Mouse (Mus musculus) liver, embryonic 15.5 days (tissue): ENCODE measurements around the gene Cxcl3. TPM values are rescaled to one million over a fixed set of nuclear protein-coding genes. Genes with fewer than 3 reads are reported as not detected.
A peak's percentile ranks its signal among the peaks of the same experiment; 100 is the strongest.

Source experiments
- ATAC-seq: fragments of 200-750 bp; cut with Nextera tagmentation; 2 replicates; pipeline ENCODE4 v1.8.0; 2017; ENCODE audit warnings: moderate number of reproducible peaks, mild to moderate bottlenecking, moderate library complexity; ENCODE audit not compliant: insufficient read depth
- H3K27ac ChIP-seq: fragments of 300-500 bp; sonication (generic); replicated peaks from 2 replicates; pipeline ENCODE4 v1.5.1; 2015; ENCODE audit warnings: mild to moderate bottlenecking, inconsistent platforms
- H3K27me3 ChIP-seq: fragments of 300-500 bp; sonication (generic); 2 replicates; pipeline ENCODE4 v1.6.1; 2015; ENCODE audit warnings: mild to moderate bottlenecking, inconsistent platforms
- H3K36me3 ChIP-seq: fragments of 300-500 bp; sonication (generic); replicated peaks from 2 replicates; pipeline ENCODE4 v1.6.1; 2015; ENCODE audit warnings: moderate library complexity, mild to moderate bottlenecking, inconsistent platforms
- H3K4me1 ChIP-seq: fragments of 300-500 bp; sonication (generic); replicated peaks from 2 replicates; pipeline ENCODE4 v1.6.1; 2015; ENCODE audit warnings: inconsistent platforms
- H3K4me2 ChIP-seq: fragments of 300-500 bp; sonication (generic); 2 replicates; pipeline ENCODE4 v1.6.1; 2015; ENCODE audit warnings: moderate library complexity, mild to moderate bottlenecking, inconsistent platforms
- H3K4me3 ChIP-seq: fragments of 300-500 bp; sonication (generic); replicated peaks from 2 replicates; pipeline ENCODE4 v1.5.1; 2015; ENCODE audit warnings: mild to moderate bottlenecking, inconsistent platforms
- H3K9ac ChIP-seq: fragments of 300-500 bp; sonication (generic); 2 replicates; pipeline ENCODE4 v1.6.1; 2015; ENCODE audit warnings: moderate library complexity, mild to moderate bottlenecking, inconsistent platforms
- H3K9me3 ChIP-seq: fragments of 300-500 bp; sonication (generic); replicated peaks from 2 replicates; pipeline ENCODE4 v1.6.1; 2016; ENCODE audit warnings: inconsistent platforms
- WGBS: fragments of 180-500 bp; shearing (Covaris S2); methylation state at CpG from one replicate; pipeline ENCODE4 v1.1.7; 2015; ENCODE audit warnings: mixed read lengths; ENCODE audit not compliant: insufficient replicate concordance; 5-methylcytosine and 5-hydroxymethylcytosine counted together
- polyA plus RNA-seq: library from polyadenylated mRNA; unstranded; fragments of >200 nt; fragmentation: Nextera tagmentation; extraction: Ambion mirVana; gene quantifications from 2 replicates; pipeline ENCODE4 v1.2.1, GENCODE M21; 2015

Cxcl3 gene
- polyA plus RNA-seq, 1 experiment from 2014 or later: not detected

- H3K9me3 ChIP-seq: no peaks in the 10 kb centered on the region
- H3K4me1 ChIP-seq: no peaks in the 10 kb centered on the region
- H3K36me3 ChIP-seq: no peaks in the 10 kb centered on the region
- no peak overlapping the region for H3K4me3 ChIP-seq
- WGBS: 58% methylated on average over 8 of the region's 8 CpGs
- ATAC-seq: no peak
- H3K27me3 ChIP-seq: no peaks in the 10 kb centered on the region; the same call in 1 of the 2 replicates
- H3K9ac ChIP-seq: no peak overlapping the region
- no peak overlapping the region for H3K4me2 ChIP-seq
- H3K27ac ChIP-seq: no peak overlapping the region
Measured at GRCm38 (mm10) chr5:90765821-90766606, 19.9 kb upstream of the Cxcl3 start.

- no peak within 1 kb of the TSS for H3K9ac ChIP-seq
- H3K4me2 ChIP-seq: no peak within 1 kb of the TSS
- ATAC-seq: no peak
- no peaks in the 10 kb centered on the region for H3K9me3 ChIP-seq
- H3K27ac ChIP-seq: no peak within 1 kb of the TSS
- no peak within 1 kb of the TSS for H3K4me3 ChIP-seq
- 0 out of 2 replicates have a peak, but pooled peaks cover 3% of the 10 kb centered on the region for H3K4me1 ChIP-seq
- H3K27me3 ChIP-seq: no peaks in the 10 kb centered on the region
- no peaks in the 10 kb centered on the region for H3K36me3 ChIP-seq
- 38% methylated on average over 3 of the region's 3 CpGs for WGBS
Measured at GRCm38 (mm10) chr5:90768218-90768617, 17.7 kb upstream of the Cxcl3 start, which contains the start of gene Ppbp. TSS of gene Ppbp (plus strand) at chr5:90768518.

- 25% methylated on average over 3 of the region's 3 CpGs for WGBS
Measured at GRCm38 (mm10) chr5:90771369-90771768, 14.5 kb upstream of the Cxcl3 start.

GRCm38 (mm10) chr5:90771880-90772653 lies 13.8 kb upstream of the Cxcl3 start, which contains the start of gene Pf4:
TSS of gene Pf4 (plus strand) at chr5:90772435.
- peak; percentile 44; the same call in 1 of the 2 replicates for ATAC-seq
- H3K4me1 ChIP-seq: 0 out of 2 replicates have a peak, but pooled peaks cover 7% of the 10 kb centered on the region
- no peaks in the 10 kb centered on the region for H3K36me3 ChIP-seq
- no peak within 1 kb of the TSS for H3K27ac ChIP-seq
- no peak within 1 kb of the TSS for H3K4me3 ChIP-seq
- no peaks in the 10 kb centered on the region for H3K9me3 ChIP-seq
- H3K4me2 ChIP-seq: no peak within 1 kb of the TSS
- H3K9ac ChIP-seq: no peak within 1 kb of the TSS
- H3K27me3 ChIP-seq: no peaks in the 10 kb centered on the region
- 14% methylated on average over 16 of the region's 16 CpGs for WGBS

More at GRCm38 (mm10) chr5:90771369-90771768, 14.5 kb upstream of the Cxcl3 start:
- no peaks in the 10 kb centered on the region for H3K9me3 ChIP-seq
- H3K36me3 ChIP-seq: no peaks in the 10 kb centered on the region
- H3K4me3 ChIP-seq: no peak overlapping the region
- 0 out of 2 replicates have a peak, but pooled peaks cover 7% of the 10 kb centered on the region for H3K4me1 ChIP-seq
- no peak for ATAC-seq
- H3K27me3 ChIP-seq: no peaks in the 10 kb centered on the region
- no peak overlapping the region for H3K27ac ChIP-seq
- no peak overlapping the region for H3K9ac ChIP-seq
- no peak overlapping the region for H3K4me2 ChIP-seq

DNA sequence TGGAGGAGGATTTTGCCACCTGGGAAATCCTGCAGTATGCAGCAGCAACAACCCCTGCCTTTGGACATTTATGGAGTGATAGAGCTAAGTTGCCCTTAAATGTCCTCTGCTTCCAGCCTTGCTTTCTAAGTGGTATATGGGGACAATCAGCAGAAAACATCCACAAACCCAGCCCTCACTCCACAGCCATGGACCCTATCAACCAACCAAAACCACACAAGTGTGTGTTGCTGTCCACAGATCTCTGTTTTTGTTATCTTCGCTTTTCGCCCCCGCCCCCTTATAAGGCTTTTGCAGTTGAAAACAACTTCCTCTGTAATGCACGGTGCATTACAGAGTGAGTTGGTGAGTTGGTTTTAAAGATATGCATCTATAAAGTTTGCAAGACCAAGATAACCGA lies 10.3 kb upstream of the Cxcl3 start:
- WGBS: 11% methylated on average over 5 of the region's 5 CpGs
- no peaks in the 10 kb centered on the region for H3K9me3 ChIP-seq
- H3K27ac ChIP-seq: no peak overlapping the region
- no peak overlapping the region for H3K4me3 ChIP-seq
- H3K36me3 ChIP-seq: no peaks in the 10 kb centered on the region
- H3K9ac ChIP-seq: no peak overlapping the region
- H3K4me2 ChIP-seq: no peak overlapping the region
- H3K27me3 ChIP-seq: no peaks in the 10 kb centered on the region
- H3K4me1 ChIP-seq: 0 out of 2 replicates have a peak, but pooled peaks cover 7% of the 10 kb centered on the region
- peak; percentile 44 for ATAC-seq

GRCm38 (mm10) chr5:90777621-90778020 lies 8.3 kb upstream of the Cxcl3 start:
- Histone ChIP-seq H3K4me3 (no peak overlapping the region), H3K27me3 (no peaks in the 10 kb centered on the region), H3K9ac (no peak overlapping the region), H3K27ac (no peak overlapping the region), H3K4me2 (no peak overlapping the region), H3K4me1 (0 out of 2 replicates have a peak, but pooled peaks cover 4% of the 10 kb centered on the region), H3K36me3 (no peaks in the 10 kb centered on the region), H3K9me3 (no peaks in the 10 kb centered on the region)
- WGBS: 71% methylated on average over 10 of the region's 10 CpGs
- no peak for ATAC-seq

- 45% methylated on average over 6 of the region's 6 CpGs for WGBS
- Histone ChIP-seq H3K27ac (no peak overlapping the region), H3K27me3 (no peaks in the 10 kb centered on the region), H3K4me2 (no peak overlapping the region), H3K4me1 (0 out of 2 replicates have a peak, but pooled peaks cover 4% of the 10 kb centered on the region), H3K9me3 (no peaks in the 10 kb centered on the region), H3K36me3 (no peaks in the 10 kb centered on the region), H3K4me3 (no peak overlapping the region), H3K9ac (no peak overlapping the region)
- ATAC-seq: no peak
Measured at GRCm38 (mm10) chr5:90778856-90779255, 7.0 kb upstream of the Cxcl3 start.

DNA sequence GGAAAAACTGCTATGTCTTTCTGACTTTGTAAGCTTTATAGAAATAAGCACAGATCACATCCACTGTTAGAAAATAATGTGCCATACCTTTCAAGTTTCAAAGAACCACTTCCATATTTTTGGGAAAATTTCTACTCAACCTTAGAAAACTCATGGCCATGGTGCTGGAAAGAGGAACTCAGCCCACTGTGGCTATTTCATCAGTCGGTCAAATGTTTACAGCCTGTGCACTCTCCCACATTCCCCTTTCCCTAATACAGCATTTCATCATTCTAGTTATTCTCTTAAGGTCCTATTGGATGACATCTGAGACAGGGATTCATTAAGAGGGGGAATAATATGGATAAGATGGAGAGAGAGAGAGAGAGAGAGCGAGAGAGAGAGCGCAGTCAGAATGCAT lies 2.2 kb upstream of the Cxcl3 start:
- H3K27ac ChIP-seq: no peak overlapping the region
- no peaks in the 10 kb centered on the region for H3K36me3 ChIP-seq
- no peak overlapping the region for H3K9ac ChIP-seq
- peaks cover 4% of the 10 kb centered on the region; the same call in 1 of the 2 replicates for H3K4me1 ChIP-seq
- H3K4me2 ChIP-seq: no peak overlapping the region
- no peaks in the 10 kb centered on the region for H3K27me3 ChIP-seq
- WGBS: 67% methylated on average over 3 of the region's 3 CpGs
- no peaks in the 10 kb centered on the region for H3K9me3 ChIP-seq
- no peak for ATAC-seq
- H3K4me3 ChIP-seq: no peak overlapping the region

DNA sequence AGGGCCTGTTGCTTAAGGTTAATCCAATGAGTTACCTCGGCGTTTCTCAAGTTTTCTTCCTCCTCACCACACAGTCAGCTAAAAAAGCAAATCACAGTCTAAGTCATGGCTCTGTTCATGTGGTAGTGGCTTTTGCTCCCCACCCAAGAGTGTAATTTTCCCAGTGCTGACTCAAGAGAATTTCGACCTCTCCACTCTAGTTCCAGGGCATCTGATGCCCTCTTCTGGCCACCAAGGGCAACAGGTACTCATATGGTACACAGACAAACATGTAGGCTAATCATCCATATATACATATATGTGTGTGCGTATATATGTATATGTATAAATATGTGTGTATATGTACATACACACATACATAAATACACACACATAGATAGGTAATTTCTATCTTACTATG lies 2.2 kb downstream of the Cxcl3 start:
- Histone ChIP-seq H3K4me3 (no peak overlapping the region), H3K4me2 (no peak overlapping the region), H3K4me1 (peaks cover 4% of the 10 kb centered on the region; the same call in 1 of the 2 replicates), H3K36me3 (no peaks in the 10 kb centered on the region), H3K9ac (no peak overlapping the region), H3K27ac (no peak overlapping the region), H3K9me3 (no peaks in the 10 kb centered on the region), H3K27me3 (no peaks in the 10 kb centered on the region)
- WGBS: 54% methylated on average over 4 of the region's 4 CpGs
- ATAC-seq: no peak

GRCm38 (mm10) chr5:90789306-90790073 lies 3.6 kb downstream of the Cxcl3 start:
- no peak overlapping the region for H3K4me3 ChIP-seq
- 17% methylated on average over 11 of the region's 11 CpGs for WGBS
- no peaks in the 10 kb centered on the region for H3K36me3 ChIP-seq
- no peak overlapping the region; the same call in 1 of the 2 replicates for H3K27ac ChIP-seq
- H3K9ac ChIP-seq: no peak overlapping the region
- H3K9me3 ChIP-seq: no peaks in the 10 kb centered on the region
- H3K27me3 ChIP-seq: no peaks in the 10 kb centered on the region
- H3K4me1 ChIP-seq: peaks cover 4% of the 10 kb centered on the region; the same call in 1 of the 2 replicates
- H3K4me2 ChIP-seq: no peak overlapping the region
- no peak for ATAC-seq
